8 mouse cellular contexts compared by ENCODE assay signal in the genomic region with DNA sequence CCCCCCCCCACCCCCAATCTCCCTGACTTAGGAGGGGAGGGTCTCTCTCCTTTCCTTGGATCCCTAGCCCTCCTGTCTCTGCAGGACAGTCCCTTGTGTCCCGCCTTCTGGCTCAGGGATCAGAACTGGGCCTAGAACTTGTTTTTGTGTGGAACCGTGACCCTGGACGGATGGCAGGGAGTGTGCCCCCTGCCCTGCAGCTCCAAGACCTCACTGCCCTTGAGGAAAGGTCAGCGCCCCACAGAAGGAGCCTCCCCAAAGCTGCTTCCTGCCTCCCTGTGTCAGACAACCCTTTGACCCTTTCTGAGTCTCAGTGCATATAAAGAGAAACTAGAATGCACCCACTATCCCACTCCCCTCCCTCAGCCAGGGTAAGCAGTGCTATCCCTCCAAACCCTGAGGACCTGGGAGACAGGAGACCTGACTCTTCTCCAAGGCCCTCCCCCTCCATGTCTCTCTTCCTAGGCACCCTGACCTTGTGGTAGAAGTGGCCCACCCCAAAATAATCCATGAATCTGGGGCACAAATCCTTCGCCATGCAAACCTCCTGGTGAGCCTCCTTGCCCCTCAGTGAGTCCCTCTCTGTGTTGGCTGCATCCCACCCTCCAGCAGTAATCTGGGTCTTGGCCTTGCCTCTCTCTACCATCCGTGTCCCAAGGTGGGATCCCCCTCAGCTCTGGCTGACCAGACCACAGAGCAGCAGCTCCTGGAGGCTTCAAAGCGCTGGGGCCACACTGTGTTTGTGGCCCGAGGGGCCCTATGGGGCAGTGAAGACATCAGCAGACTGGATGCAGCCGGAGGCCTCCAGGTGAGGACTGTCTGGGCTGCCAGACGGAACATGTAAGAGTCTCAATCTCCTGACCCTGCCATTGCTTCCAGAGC. TPM values are rescaled to one million over a fixed set of nuclear protein-coding genes. Genes with fewer than 3 reads are reported as not detected.
DNase-seq lines count a peak whose midpoint lies in the region; ATAC-seq lines count a peak whose summit lies in the region.
"Had no signal": no experiment of that assay in that cellular context is flagged by ENCODE, and none has a peak within 500 bp of the region (broad histone marks: within the 10 kb centered on the region; RNA-seq: fewer than 3 reads in every experiment).

No protein-coding gene starts in this region.

- peaks cover 4% of the 10 kb centered on the region for H3K27me3 ChIP-seq in forebrain, embryonic 13.5 days
- H3K27me3 ChIP-seq in limb, embryonic 13.5 days, result peaks cover 48% of the 10 kb centered on the region
- H3K27me3 ChIP-seq in kidney, embryonic 16.5 days (ENCODE audit: insufficient read depth, low read length), result peaks cover 37% of the 10 kb centered on the region

- no peak for ATAC-seq in forebrain, embryonic 13.5 days
- ATAC-seq in limb, embryonic 13.5 days (ENCODE audit: low FRiP score, low read depth), result no peak
- ATAC-seq in kidney, embryonic 16.5 days (ENCODE audit: low FRiP score, low TSS enrichment), result no peak

- WGBS in forebrain, embryonic 13.5 days, result 75% methylated on average over 10 of the region's 10 CpGs
- WGBS in limb, embryonic 13.5 days, result 86% methylated on average over 10 of the region's 10 CpGs
- 81% methylated on average over 10 of the region's 10 CpGs for WGBS in kidney, embryonic 16.5 days

- H3K9me3 ChIP-seq in forebrain, embryonic 13.5 days (replicated peaks), result no peaks in the 10 kb centered on the region
- no peaks in the 10 kb centered on the region for H3K9me3 ChIP-seq in limb, embryonic 13.5 days
- H3K9me3 ChIP-seq in kidney, embryonic 16.5 days (ENCODE audit: low read length), result no peaks in the 10 kb centered on the region
- H3K9me3 ChIP-seq: limb, embryonic 15.5 days had no signal

- peaks cover 60% of the 10 kb centered on the region for H3K4me1 ChIP-seq in forebrain, embryonic 13.5 days
- peaks cover 24% of the 10 kb centered on the region for H3K4me1 ChIP-seq in limb, embryonic 13.5 days
- peaks cover 12% of the 10 kb centered on the region for H3K4me1 ChIP-seq in kidney, embryonic 16.5 days (ENCODE audit: insufficient read depth, low read length)

- H3K27ac ChIP-seq in forebrain, embryonic 13.5 days, result no peak overlapping the region; the same call in 1 of the 2 replicates
- H3K27ac ChIP-seq in limb, embryonic 13.5 days, result no peak overlapping the region
- H3K27ac ChIP-seq in kidney, embryonic 16.5 days (ENCODE audit: low read length), result no peak overlapping the region
- H3K27ac ChIP-seq: limb, embryonic 15.5 days had no signal

- no peak overlapping the region for H3K4me2 ChIP-seq in forebrain, embryonic 13.5 days
- no peak overlapping the region for H3K4me2 ChIP-seq in limb, embryonic 13.5 days (replicated peaks)
- no peak overlapping the region for H3K4me2 ChIP-seq in kidney, embryonic 16.5 days (replicated peaks; ENCODE audit: low read depth, low read length)

- peaks cover 30% of the 10 kb centered on the region for H3K36me3 ChIP-seq in forebrain, embryonic 13.5 days (ENCODE audit: poor library complexity, severe bottlenecking)
- H3K36me3 ChIP-seq in limb, embryonic 13.5 days, result peaks cover 13% of the 10 kb centered on the region
- no peaks in the 10 kb centered on the region for H3K36me3 ChIP-seq in kidney, embryonic 16.5 days (ENCODE audit: insufficient read depth, low read length)

- DNase-seq in right cerebral cortex, adult 18-20 months, result peak; percentile 5
- DNase-seq in right cerebral cortex, postnatal 14 days, result no peak
- DNase-seq in right cerebral cortex, postnatal 4 days, result peak; percentile 34
- DNase-seq in urinary bladder, postnatal 14 days (ENCODE audit: low spot score), result no peak

- no peak overlapping the region for H3K4me3 ChIP-seq in forebrain, embryonic 13.5 days
- 0 out of 2 replicates have a peak overlapping the region, but pooled peaks have one; percentile 70 for H3K4me3 ChIP-seq in limb, embryonic 13.5 days
- no peak overlapping the region for H3K4me3 ChIP-seq in kidney, embryonic 16.5 days (ENCODE audit: low read length)

- H3K9ac ChIP-seq in forebrain, embryonic 13.5 days, result 0 out of 2 replicates have a peak overlapping the region, but pooled peaks have one; percentile 6
- H3K9ac ChIP-seq in limb, embryonic 13.5 days, result no peak overlapping the region
- no peak overlapping the region; the same call in 1 of the 2 replicates for H3K9ac ChIP-seq in kidney, embryonic 16.5 days (replicated peaks; ENCODE audit: low read length)
- H3K9ac ChIP-seq: limb, embryonic 15.5 days had no signal

RNA-seq across cellular contexts. Expression of gene Aspdh, which starts 1.1 kb away (rescaled TPM):
- polyA plus RNA-seq in forebrain, embryonic 13.5 days (2015; fragmentation: Nextera tagmentation; extraction: Ambion mirVana), result 3.8 and 4.0 TPM in 2 replicates
- 0.36 TPM in 1 of 2 replicates, not detected in the other for polyA plus RNA-seq in limb, embryonic 13.5 days (2015; fragmentation: Nextera tagmentation; extraction: Ambion mirVana)
- 6.9 and 7.7 TPM in 2 replicates for polyA plus RNA-seq in kidney, embryonic 16.5 days (2015; fragmentation: Nextera tagmentation; extraction: Ambion mirVana)

RNA-seq across cellular contexts. Expression of gene Josd2, which starts 1.5 kb away (rescaled TPM):
- polyA plus RNA-seq in forebrain, embryonic 13.5 days (2015; fragmentation: Nextera tagmentation; extraction: Ambion mirVana), result 49.0 and 56.1 TPM in 2 replicates
- 87.7 and 91.3 TPM in 2 replicates for polyA plus RNA-seq in limb, embryonic 13.5 days (2015; fragmentation: Nextera tagmentation; extraction: Ambion mirVana)
- 88.1 and 89.5 TPM in 2 replicates for polyA plus RNA-seq in kidney, embryonic 16.5 days (2015; fragmentation: Nextera tagmentation; extraction: Ambion mirVana)

RNA-seq across cellular contexts. Expression of gene Emc10, which starts 30.1 kb away (rescaled TPM):
- 101 and 106 TPM in 2 replicates for polyA plus RNA-seq in forebrain, embryonic 13.5 days (2015; fragmentation: Nextera tagmentation; extraction: Ambion mirVana)
- polyA plus RNA-seq in limb, embryonic 13.5 days (2015; fragmentation: Nextera tagmentation; extraction: Ambion mirVana), result 104 and 106 TPM in 2 replicates
- 117 and 127 TPM in 2 replicates for polyA plus RNA-seq in kidney, embryonic 16.5 days (2015; fragmentation: Nextera tagmentation; extraction: Ambion mirVana)

RNA-seq across cellular contexts. Expression of gene Fam71e1, which starts 30.1 kb away (rescaled TPM):
- polyA plus RNA-seq in forebrain, embryonic 13.5 days (2015; fragmentation: Nextera tagmentation; extraction: Ambion mirVana), result 30.1 and 35.0 TPM in 2 replicates
- polyA plus RNA-seq in limb, embryonic 13.5 days (2015; fragmentation: Nextera tagmentation; extraction: Ambion mirVana), result 22.4 and 22.9 TPM in 2 replicates
- 15.4 and 17.8 TPM in 2 replicates for polyA plus RNA-seq in kidney, embryonic 16.5 days (2015; fragmentation: Nextera tagmentation; extraction: Ambion mirVana)

RNA-seq across cellular contexts. Expression of gene Lrrc4b, which starts 37.4 kb away (rescaled TPM):
- 11.6 and 12.6 TPM in 2 replicates for polyA plus RNA-seq in forebrain, embryonic 13.5 days (2015; fragmentation: Nextera tagmentation; extraction: Ambion mirVana)
- polyA plus RNA-seq in limb, embryonic 13.5 days (2015; fragmentation: Nextera tagmentation; extraction: Ambion mirVana), result 1.00 and 1.2 TPM in 2 replicates
- 0.25 and 0.32 TPM in 2 replicates for polyA plus RNA-seq in kidney, embryonic 16.5 days (2015; fragmentation: Nextera tagmentation; extraction: Ambion mirVana)

Comparison
In these comparisons a context has a peak if more than half of its experiments do, and no peak if none do; other contexts are left out.
1. DNase-seq: peak in right cerebral cortex, adult 18-20 months (single experiment) and right cerebral cortex, postnatal 4 days (single experiment); none in right cerebral cortex, postnatal 14 days (single experiment) and urinary bladder, postnatal 14 days (single experiment).